Mouse (Mus musculus): ENCODE data around the gene Olfr599. TPM values are rescaled to one million over a fixed set of nuclear protein-coding genes. Genes with fewer than 3 reads are reported as not detected.
"Not testable (repeated sequence)": the region's sequence is repeated elsewhere in the genome, so short reads cannot be mapped to it uniquely, and the experiment has no call there.

The Olfr599 gene
- not detected in 2 replicates for polyA plus RNA-seq (2012; rRNA removed)
- polyA plus RNA-seq (2014; fragmentation: Nextera tagmentation; extraction: Ambion mirVana), result not detected in 2 replicates

DNA sequence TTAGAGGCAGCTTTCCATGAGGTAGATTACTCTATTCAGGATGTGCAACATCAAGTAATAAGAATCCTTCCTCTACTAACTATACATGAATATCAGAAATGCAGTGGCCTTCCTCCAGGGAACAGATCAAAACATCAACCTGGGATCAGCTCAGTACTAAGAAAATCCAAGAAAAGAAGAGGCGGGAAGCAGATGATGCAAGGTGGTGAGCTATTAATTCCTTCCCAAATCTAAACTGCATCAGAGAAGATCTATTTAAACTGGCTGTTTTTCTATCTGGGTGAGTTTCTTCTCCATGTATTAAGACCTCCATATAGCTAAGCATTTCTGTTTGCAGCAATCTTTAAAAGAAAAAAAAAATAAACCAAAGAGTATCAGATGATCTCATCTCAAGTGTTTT is at the start of gene Olfr599:
Olfr599 (plus strand) TSS at position 301 of the 400 bp plus-strand sequence.
- Histone ChIP-seq H3K4me1 (ENCODE audit: control insufficient read depth, insufficient read depth, low read length) (no peaks in the 10 kb centered on the region), H3K27me3 (ENCODE audit: control insufficient read depth, insufficient read depth, low read length) (no peaks in the 10 kb centered on the region), H3K36me3 (ENCODE audit: control insufficient read depth, insufficient read depth, low read length) (no peaks in the 10 kb centered on the region), H3K4me2 (replicated peaks; ENCODE audit: low read depth, low read length, severe bottlenecking) (no peak within 1 kb of the TSS), H3K9ac (ENCODE audit: low read depth, low read length, severe bottlenecking) (no peak within 1 kb of the TSS), H3K9me3 (ENCODE audit: control insufficient read depth, low read length) (no peaks in the 10 kb centered on the region), H3K4me3 (replicated peaks; ENCODE audit: low read length) (no peak within 1 kb of the TSS), H3K27ac (replicated peaks; ENCODE audit: low read depth, low read length) (no peak within 1 kb of the TSS)
- DNase-seq (ENCODE audit: low spot score), result no peak
- WGBS, result 96% methylated on average over 1 of the region's 1 CpGs
- ATAC-seq (ENCODE audit: low FRiP score, low read depth), result no peak
- no peak for TF ChIP-seq POLR2A (IDR thresholded peaks at IDR 0.05; ENCODE audit: borderline replicate concordance, extremely low read depth, insufficient read depth, insufficient read length)

- H3K27me3 ChIP-seq (ENCODE audit: control insufficient read depth, insufficient read depth, low read length); ATAC-seq (ENCODE audit: low FRiP score, low read depth); H3K4me1 ChIP-seq (ENCODE audit: control insufficient read depth, insufficient read depth, low read length); H3K9ac ChIP-seq (ENCODE audit: low read depth, low read length, severe bottlenecking); H3K4me3 ChIP-seq (replicated peaks; ENCODE audit: low read length); H3K36me3 ChIP-seq (ENCODE audit: control insufficient read depth, insufficient read depth, low read length); H3K27ac ChIP-seq (replicated peaks; ENCODE audit: low read depth, low read length); H3K9me3 ChIP-seq (ENCODE audit: control insufficient read depth, low read length); H3K4me2 ChIP-seq (replicated peaks; ENCODE audit: low read depth, low read length, severe bottlenecking); DNase-seq (ENCODE audit: low spot score): not testable (repeated sequence)
- WGBS, result 81% methylated on average over 2 of the region's 2 CpGs
Measured at GRCm38 (mm10) chr7:103305348-103305747, 30.4 kb upstream of the Olfr599 start, which contains the start of gene Olfr596. TSS of gene Olfr596 (plus strand) at chr7:103305648.

GRCm38 (mm10) chr7:103316015-103316414 is 19.7 kb upstream of the Olfr599 start, which contains the start of gene Olfr597:
TSS of gene Olfr597 (plus strand) at chr7:103316315.
- DNase-seq (ENCODE audit: low spot score); H3K36me3 ChIP-seq (ENCODE audit: control insufficient read depth, insufficient read depth, low read length); H3K4me2 ChIP-seq (replicated peaks; ENCODE audit: low read depth, low read length, severe bottlenecking); H3K4me3 ChIP-seq (replicated peaks; ENCODE audit: low read length); H3K4me1 ChIP-seq (ENCODE audit: control insufficient read depth, insufficient read depth, low read length); H3K9me3 ChIP-seq (ENCODE audit: control insufficient read depth, low read length); H3K9ac ChIP-seq (ENCODE audit: low read depth, low read length, severe bottlenecking); H3K27me3 ChIP-seq (ENCODE audit: control insufficient read depth, insufficient read depth, low read length); ATAC-seq (ENCODE audit: low FRiP score, low read depth); H3K27ac ChIP-seq (replicated peaks; ENCODE audit: low read depth, low read length): not testable (repeated sequence)
- WGBS, result 88% methylated on average over 2 of the region's 2 CpGs

DNA sequence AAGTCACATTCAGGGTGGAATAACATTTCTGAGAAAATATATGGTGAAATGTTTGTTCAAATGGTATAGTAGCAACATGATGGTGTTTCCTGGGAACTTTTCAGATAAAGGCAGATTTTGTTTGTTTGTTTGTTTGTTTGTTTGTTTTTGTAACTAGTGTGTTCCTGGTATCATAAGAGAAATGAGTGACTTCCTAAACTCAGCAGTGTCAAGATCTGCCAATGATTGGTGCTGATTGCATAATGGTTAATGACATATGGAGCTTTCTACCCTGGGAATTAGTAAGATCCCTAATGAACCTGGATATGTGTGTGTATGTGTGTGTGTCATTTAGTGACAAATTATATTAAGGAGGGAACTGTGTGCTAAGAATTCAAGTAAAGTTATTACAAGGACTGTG is 12.4 kb upstream of the Olfr599 start, which contains the start of gene Olfr598:
Olfr598 (plus strand) TSS at position 301 of the 400 bp plus-strand sequence.
- TF ChIP-seq POLR2A (IDR thresholded peaks at IDR 0.05; ENCODE audit: borderline replicate concordance, extremely low read depth, insufficient read depth, insufficient read length), result no peak
- H3K27me3 ChIP-seq (ENCODE audit: control insufficient read depth, insufficient read depth, low read length), result no peaks in the 10 kb centered on the region
- no peak within 1 kb of the TSS for H3K4me2 ChIP-seq (replicated peaks; ENCODE audit: low read depth, low read length, severe bottlenecking)
- ATAC-seq (ENCODE audit: low FRiP score, low read depth) (no peak), DNase-seq (ENCODE audit: low spot score) (no peak)
- H3K9me3 ChIP-seq (ENCODE audit: control insufficient read depth, low read length), result no peaks in the 10 kb centered on the region
- H3K4me3 ChIP-seq (replicated peaks; ENCODE audit: low read length), result no peak within 1 kb of the TSS
- H3K36me3 ChIP-seq (ENCODE audit: control insufficient read depth, insufficient read depth, low read length), result no peaks in the 10 kb centered on the region
- no peak within 1 kb of the TSS for H3K27ac ChIP-seq (replicated peaks; ENCODE audit: low read depth, low read length)
- no peaks in the 10 kb centered on the region for H3K4me1 ChIP-seq (ENCODE audit: control insufficient read depth, insufficient read depth, low read length)
- no peak within 1 kb of the TSS for H3K9ac ChIP-seq (ENCODE audit: low read depth, low read length, severe bottlenecking)

- no peak within 1 kb of the TSS for H3K4me3 ChIP-seq (replicated peaks; ENCODE audit: low read length)
- H3K9ac ChIP-seq (ENCODE audit: low read depth, low read length, severe bottlenecking), result no peak within 1 kb of the TSS
- no peak within 1 kb of the TSS for H3K27ac ChIP-seq (replicated peaks; ENCODE audit: low read depth, low read length)
- no peak for TF ChIP-seq POLR2A (IDR thresholded peaks at IDR 0.05; ENCODE audit: borderline replicate concordance, extremely low read depth, insufficient read depth, insufficient read length)
- DNase-seq (ENCODE audit: low spot score) (no peak), ATAC-seq (ENCODE audit: low FRiP score, low read depth) (no peak)
- H3K27me3 ChIP-seq (ENCODE audit: control insufficient read depth, insufficient read depth, low read length), result no peaks in the 10 kb centered on the region
- no peaks in the 10 kb centered on the region for H3K9me3 ChIP-seq (ENCODE audit: control insufficient read depth, low read length)
- H3K36me3 ChIP-seq (ENCODE audit: control insufficient read depth, insufficient read depth, low read length), result no peaks in the 10 kb centered on the region
- no peaks in the 10 kb centered on the region for H3K4me1 ChIP-seq (ENCODE audit: control insufficient read depth, insufficient read depth, low read length)
- no peak within 1 kb of the TSS for H3K4me2 ChIP-seq (replicated peaks; ENCODE audit: low read depth, low read length, severe bottlenecking)
Measured at GRCm38 (mm10) chr7:103349569-103349968, 13.9 kb downstream of the Olfr599 start, which contains the start of gene Olfr600. TSS of gene Olfr600 (minus strand) at chr7:103349669.

DNA sequence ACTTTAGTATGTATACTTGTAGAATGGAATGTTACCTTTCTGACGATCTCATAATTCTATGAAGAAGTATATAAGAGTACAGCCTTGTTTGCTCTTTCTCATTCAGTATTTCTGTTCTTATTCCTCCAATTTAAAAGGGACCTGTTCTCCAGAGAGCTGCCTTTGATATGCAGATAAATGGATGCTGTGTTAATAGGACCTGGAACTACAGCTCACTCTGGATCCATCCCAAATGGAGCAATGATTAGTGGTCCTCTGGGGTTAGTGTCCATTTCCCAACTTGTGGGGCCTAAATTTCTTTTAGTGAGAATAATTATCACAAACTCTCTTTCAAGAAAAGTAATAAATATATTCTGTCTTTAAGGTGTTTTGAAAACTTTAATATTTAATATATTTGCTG is 26.8 kb downstream of the Olfr599 start, which contains the start of gene Olfr601:
Olfr601 (minus strand) TSS at position 101 of the 400 bp plus-strand sequence.
- Histone ChIP-seq H3K9ac (ENCODE audit: low read depth, low read length, severe bottlenecking) (no peak within 1 kb of the TSS), H3K4me3 (replicated peaks; ENCODE audit: low read length) (no peak within 1 kb of the TSS), H3K36me3 (ENCODE audit: control insufficient read depth, insufficient read depth, low read length) (no peaks in the 10 kb centered on the region), H3K4me2 (replicated peaks; ENCODE audit: low read depth, low read length, severe bottlenecking) (no peak within 1 kb of the TSS), H3K27me3 (ENCODE audit: control insufficient read depth, insufficient read depth, low read length) (no peaks in the 10 kb centered on the region), H3K27ac (replicated peaks; ENCODE audit: low read depth, low read length) (no peak within 1 kb of the TSS), H3K4me1 (ENCODE audit: control insufficient read depth, insufficient read depth, low read length) (no peaks in the 10 kb centered on the region), H3K9me3 (ENCODE audit: control insufficient read depth, low read length) (no peaks in the 10 kb centered on the region)
- WGBS, result 91% methylated on average over 1 of the region's 1 CpGs
- TF ChIP-seq POLR2A (IDR thresholded peaks at IDR 0.05; ENCODE audit: borderline replicate concordance, extremely low read depth, insufficient read depth, insufficient read length), result no peak
- DNase-seq (ENCODE audit: low spot score) (no peak), ATAC-seq (ENCODE audit: low FRiP score, low read depth) (no peak)

Measured in limb, embryonic 14.5 days (tissue).